Mouse (Mus musculus): ENCODE data around the gene Cers6. TPM values are rescaled to one million over a fixed set of nuclear protein-coding genes. Genes with fewer than 3 reads are reported as not detected.

Cers6 gene
- total RNA-seq, 2 experiments from 2014 or later, result 14.6 to 17.4 TPM

DNA sequence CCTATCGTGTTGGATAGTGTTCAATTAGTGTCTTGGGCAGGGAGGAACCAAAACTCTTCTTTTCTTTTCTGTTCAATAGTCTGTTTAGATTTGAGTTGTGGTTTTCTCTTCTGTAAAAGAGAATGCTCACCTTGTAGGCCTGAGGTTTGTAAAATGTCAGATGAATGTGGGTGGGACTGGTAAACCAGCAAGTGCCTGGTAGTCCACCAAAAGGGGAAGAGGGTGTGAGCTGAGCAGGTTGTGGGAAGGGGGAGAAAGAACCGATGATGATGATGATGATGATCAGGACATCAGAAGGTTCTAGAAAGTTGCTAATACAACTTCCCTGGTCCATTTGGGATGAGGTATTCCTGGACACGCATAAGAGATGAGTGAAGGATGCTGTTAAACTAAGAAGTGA lies 55.1 kb downstream of the Cers6 start:
- no peak for DNase-seq (ENCODE audit: low spot score in 2 of 2)

GRCm38 (mm10) chr2:68917010-68917409 lies 55.8 kb downstream of the Cers6 start:
- DNase-seq (ENCODE audit: low spot score in 2 of 2), result no peak

DNA sequence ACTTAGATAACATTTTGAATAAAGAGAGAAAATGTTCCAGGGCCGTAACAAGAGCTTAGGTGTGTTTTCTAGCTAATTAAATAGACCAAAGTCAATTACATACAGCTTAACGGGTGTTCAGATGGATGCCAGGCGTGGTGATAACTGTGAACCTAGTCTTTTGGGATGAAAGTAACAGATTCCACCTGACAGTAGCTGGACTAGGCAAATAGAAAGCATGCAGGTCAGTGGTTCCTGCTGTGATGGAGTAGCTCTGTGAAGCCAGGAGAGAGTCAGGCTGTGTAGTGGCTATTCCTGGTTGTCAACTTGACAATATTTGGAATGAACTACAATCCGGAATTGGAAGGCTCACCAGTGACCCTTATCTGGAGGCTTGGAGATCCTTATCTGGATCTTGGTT lies 56.3 kb downstream of the Cers6 start:
- no peak for DNase-seq (ENCODE audit: low spot score in 2 of 2)

DNA sequence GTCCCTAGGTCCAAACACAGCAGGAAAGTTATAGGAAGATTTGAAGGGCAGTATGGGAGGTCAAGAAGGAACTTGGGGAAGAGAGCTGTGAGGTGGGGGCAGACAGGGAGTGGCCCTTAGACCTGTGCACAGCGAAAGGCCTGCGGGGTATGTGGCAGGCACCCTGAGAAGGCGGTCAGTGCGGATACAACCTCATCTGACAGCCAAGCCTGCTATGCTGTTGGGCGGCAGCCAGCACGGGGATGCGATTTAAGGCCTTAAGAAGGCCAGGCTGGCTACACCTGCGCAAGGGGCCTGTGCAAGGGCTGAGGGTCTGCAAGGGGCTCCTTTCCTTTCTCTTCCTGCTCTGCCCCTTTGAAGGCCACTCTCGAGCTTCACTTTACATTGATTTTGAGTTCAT lies 63.1 kb downstream of the Cers6 start:
- DNase-seq (ENCODE audit: low spot score in 2 of 2), result no peak

DNA sequence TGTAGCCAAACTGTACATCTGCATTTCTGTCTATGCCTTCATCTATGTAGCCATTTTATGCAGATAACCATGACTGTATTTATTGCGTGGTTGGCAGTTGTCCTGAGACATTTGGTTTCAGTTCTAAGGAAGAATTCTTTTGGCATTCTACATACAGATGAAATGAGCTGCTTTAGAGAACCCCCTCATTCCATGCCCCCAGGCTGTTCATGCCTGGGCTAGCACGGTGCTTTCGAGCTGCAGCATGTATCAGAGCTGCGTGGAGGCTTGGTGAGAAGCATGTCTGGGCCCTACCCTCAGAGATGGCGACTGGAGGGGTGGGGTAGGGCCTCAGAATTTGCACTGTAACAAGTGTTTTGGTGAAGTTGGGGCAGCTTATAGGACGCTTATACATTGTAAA lies 64.3 kb downstream of the Cers6 start:
- no peak for DNase-seq (ENCODE audit: low spot score in 2 of 2)

- DNase-seq (ENCODE audit: low spot score in 2 of 2), result no peak
Measured at GRCm38 (mm10) chr2:68926913-68927790, 65.9 kb downstream of the Cers6 start.

- no peak for DNase-seq (ENCODE audit: low spot score in 2 of 2)
Measured at GRCm38 (mm10) chr2:68932240-68932639, 71.0 kb downstream of the Cers6 start.

GRCm38 (mm10) chr2:68932656-68933055 lies 71.4 kb downstream of the Cers6 start:
- DNase-seq (ENCODE audit: low spot score in 2 of 2), result no peak

- DNase-seq (ENCODE audit: low spot score in 2 of 2), result no peak
Measured at GRCm38 (mm10) chr2:68934651-68935050, 73.4 kb downstream of the Cers6 start.

- DNase-seq (ENCODE audit: low spot score in 2 of 2), result no peak
Measured at GRCm38 (mm10) chr2:68935721-68936294, 74.6 kb downstream of the Cers6 start.

DNA sequence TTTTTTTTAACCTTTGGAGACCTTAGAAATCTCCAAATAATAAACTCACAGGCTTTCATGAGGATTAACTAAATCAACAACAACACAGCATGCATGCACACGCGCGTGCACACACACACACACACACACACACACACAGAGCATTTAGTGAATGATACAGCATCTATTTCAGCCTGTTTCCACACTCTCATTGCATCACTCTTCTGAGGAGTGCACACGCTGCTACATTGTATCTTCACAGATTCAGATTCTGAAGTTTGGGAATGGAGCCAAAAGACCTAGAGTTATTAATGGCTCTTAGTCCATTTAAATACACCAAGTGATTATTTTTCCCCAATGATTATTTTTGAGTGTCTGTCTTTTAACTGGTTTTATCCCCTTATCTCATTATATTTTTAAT lies 75.5 kb downstream of the Cers6 start:
- no peak for DNase-seq (ENCODE audit: low spot score in 2 of 2)

DNA sequence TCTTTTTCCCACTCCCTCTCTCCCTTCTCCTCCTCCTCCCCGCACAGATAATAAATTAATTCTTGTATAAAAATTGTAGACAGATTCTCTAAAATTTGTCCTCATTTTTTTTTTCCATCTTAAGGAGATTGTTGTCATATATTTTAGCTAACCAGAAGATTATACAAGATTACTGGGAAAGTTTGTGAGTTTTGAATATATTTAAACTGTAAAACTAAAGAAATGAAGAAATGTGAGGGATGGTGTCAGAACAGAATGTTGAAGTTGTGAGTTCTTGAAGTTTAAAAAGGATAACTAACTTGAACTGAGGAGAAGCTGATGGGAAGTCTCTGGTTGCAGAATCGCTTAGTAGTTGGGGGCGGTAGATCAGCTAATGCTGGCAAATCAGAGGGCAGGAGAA lies 76.6 kb downstream of the Cers6 start:
- no peak for DNase-seq (ENCODE audit: low spot score in 2 of 2)

DNA sequence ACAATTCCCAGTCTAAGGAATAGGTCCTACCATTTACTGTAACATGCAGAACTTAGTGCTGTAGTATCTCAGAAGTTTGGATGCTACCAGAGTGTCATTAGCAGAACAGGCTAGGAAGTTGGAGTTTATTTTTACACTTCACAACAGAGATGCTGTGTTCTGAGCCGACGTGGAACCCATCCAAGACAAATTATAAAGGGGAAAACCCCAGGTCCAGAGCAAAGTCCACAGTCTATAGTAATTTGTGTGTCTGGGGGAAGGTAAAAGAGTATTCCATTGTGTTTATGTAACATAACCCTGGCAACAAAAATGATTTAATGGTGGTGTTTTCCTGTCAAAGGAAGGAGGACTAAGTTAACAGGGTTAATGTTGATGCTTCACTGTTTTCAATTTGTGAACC lies 83.7 kb downstream of the Cers6 start:
- no peak for DNase-seq (ENCODE audit: low spot score in 2 of 2)

- no peak for DNase-seq (ENCODE audit: low spot score in 2 of 2)
Measured at GRCm38 (mm10) chr2:68945976-68946375, 84.7 kb downstream of the Cers6 start.

DNA sequence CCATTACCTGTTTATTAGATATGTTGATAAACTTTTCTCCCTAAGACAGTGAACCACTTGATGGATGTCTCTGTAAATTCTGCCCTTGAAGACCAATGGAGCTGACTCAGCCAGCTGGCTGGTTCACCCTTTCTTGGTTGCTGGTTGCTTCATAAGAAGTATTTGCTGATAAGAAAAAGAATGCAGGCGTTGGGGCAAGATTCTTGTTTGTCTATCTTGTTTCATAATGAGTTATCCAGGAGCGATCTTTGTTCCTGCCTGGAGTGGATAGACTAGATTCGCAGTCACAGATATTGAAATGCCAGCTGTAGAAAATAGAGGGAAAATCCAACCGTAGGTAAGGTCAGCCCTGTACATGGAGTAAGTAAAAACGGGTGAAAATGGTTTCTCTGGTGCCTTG lies 85.6 kb downstream of the Cers6 start:
- no peak for DNase-seq (ENCODE audit: low spot score in 2 of 2)

DNA sequence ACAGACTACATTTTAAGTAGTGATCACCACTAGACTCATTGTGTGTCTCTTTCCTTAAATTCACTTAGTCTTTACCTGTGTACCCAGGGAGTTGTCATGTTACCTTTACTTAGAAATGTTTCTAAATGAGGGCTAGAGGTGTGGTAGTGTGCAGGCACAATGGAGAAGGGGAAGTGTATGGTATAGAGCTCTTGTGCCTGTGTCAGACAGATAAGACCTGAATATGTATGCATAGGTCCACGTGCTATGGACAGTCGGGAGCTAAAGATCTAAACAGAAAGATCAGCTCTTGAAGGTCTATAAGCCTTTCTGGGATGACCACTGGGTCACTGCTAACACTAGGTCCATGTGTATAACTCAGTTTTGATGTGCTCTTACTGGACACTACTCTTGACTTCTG lies 87.9 kb downstream of the Cers6 start:
- no peak for DNase-seq (ENCODE audit: low spot score in 2 of 2)

GRCm38 (mm10) chr2:68949728-68950127 lies 88.5 kb downstream of the Cers6 start:
- DNase-seq (ENCODE audit: low spot score in 2 of 2), result no peak

GRCm38 (mm10) chr2:68951706-68952105 lies 90.5 kb downstream of the Cers6 start:
- DNase-seq (ENCODE audit: low spot score in 2 of 2), result no peak

DNA sequence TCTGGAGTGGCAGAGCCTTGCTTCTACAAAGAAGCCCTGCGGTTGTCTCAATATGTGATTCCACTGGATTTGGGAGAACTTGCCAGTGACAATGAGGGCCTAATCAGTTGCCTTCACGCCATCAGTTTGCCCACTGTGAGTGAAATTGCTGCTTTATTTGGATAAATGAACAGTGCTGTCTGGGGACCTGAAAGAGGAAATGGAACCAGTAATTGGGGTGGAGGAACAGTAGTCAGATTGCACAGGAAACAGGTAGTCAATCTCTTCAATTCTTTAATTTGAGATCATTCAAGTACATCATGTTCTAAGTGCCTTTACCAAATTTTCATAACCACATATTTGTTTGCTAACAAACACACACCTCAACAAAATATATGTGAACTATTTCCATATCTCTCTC lies 92.4 kb downstream of the Cers6 start:
- DNase-seq (ENCODE audit: low spot score in 2 of 2), result no peak

DNA sequence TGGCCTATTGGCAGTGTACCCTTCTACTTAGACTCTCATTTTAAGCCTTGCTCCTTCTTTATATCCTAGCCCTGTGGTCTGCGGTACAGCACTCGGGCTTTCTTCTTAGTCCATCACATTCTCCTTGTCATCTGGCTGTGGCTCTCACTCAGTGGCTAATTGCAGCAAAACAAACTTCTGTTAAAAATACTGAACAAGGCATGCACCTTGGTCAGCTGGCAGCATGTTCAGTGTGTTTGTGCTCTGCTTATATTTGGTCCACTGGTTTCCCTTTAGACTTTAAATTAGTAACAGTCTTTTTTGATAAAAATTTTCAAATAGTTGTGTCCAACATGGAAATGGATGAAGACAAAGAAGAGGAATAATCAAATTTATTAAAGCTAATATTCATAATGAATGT lies 94.3 kb downstream of the Cers6 start:
- no peak for DNase-seq (ENCODE audit: low spot score in 2 of 2)

DNA sequence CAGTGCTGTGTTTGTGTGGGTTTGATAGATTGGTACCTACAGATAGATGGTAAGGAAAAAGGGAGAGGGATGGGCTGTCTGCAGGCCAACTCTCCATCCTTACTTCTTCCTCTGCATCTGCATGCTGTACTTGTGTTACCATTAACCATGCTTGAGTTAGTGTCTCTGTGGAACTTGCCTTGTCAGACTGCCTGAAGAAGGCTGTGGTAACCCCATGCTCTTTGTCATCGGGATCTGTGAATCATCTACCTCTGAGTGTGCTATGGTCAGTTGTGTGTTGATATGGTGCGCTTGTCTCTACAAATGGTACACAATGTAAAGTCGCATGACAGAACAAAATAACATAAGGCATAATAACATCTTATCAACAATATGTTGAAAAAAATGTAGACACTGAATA lies 94.9 kb downstream of the Cers6 start:
- DNase-seq (ENCODE audit: low spot score in 2 of 2), result no peak

DNA sequence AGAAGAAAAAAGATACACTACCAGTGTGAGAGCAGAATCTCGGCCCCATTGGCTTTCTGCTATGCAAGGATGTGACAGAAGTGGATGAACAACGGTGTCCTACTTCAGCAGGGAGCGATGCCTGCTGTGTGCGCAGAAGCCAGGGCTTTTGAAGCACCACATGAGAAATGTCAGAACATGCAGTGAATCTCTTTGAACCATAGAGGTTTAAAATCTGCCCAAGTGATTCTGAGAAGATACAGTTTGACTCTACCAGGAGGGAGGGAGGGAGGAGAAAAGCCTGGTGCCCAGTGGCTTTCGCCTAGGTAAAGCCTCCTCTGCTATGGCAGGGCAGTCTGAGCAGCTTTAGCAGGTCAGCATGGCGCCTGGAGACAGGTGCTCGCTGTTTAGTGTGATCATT lies 96.6 kb downstream of the Cers6 start:
- DNase-seq (ENCODE audit: low spot score in 2 of 2), result no peak

GRCm38 (mm10) chr2:68959573-68959972 lies 98.3 kb downstream of the Cers6 start:
- no peak for DNase-seq (ENCODE audit: low spot score in 2 of 2)

Measured in adrenal gland, postnatal 4 days (tissue).